Mouse (Mus musculus): ENCODE measurements around the gene Nanos3.

The Nanos3 gene

GRCm38 (mm10) chr8:84183261-84184084 is 1.5 kb downstream of the Nanos3 start:
- DNase-seq (ENCODE audit: inconsistent ontology term): no peak

DNA sequence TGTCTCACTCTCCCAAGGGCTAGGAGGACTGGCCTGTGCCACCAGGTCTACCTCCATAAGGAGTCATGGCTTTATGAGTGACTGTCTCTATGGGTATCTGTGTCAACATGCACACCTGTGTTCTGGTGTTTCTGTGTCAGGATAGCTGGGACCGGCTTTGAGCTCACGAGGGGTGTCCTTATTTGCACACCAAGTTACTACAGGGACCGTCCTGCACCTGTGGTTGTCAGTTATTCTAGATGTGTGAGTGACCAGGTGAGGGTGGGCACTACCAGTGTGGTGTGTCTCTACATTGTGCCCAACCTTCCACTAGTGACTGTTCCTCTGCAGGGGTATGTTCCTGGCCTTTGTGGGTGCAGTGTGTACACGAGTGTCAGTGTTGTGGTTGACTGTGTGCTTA is 2.2 kb downstream of the Nanos3 start:
- DNase-seq (ENCODE audit: inconsistent ontology term): no peak

GRCm38 (mm10) chr8:84180530-84181190 is 4.4 kb downstream of the Nanos3 start:
- peak; percentile 46 for DNase-seq (ENCODE audit: inconsistent ontology term)

DNA sequence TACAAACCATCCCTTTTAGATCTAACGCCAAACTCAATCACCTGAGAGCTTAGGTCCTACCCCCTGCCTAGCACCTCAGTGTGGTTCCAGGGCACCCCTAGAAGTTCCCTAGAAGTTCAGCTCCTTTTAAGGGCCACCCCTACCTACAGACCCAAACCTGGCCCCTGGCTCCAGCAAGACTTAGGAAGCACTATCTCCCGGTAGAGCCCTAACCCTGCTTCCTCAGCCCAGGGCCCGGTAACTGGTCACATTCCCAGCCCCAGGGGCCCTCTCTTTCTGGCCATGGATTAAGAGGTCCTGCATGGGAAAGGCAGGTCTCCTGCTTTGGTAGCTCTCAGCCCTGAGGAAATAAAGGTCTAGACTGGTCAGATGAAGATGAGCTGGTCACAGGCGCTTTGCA is 5.1 kb downstream of the Nanos3 start:
- no peak for DNase-seq (ENCODE audit: inconsistent ontology term)

- DNase-seq (ENCODE audit: inconsistent ontology term): no peak
These were observed 6.4 kb downstream of the Nanos3 start for GRCm38 (mm10) chr8:84178592-84178991.

DNA sequence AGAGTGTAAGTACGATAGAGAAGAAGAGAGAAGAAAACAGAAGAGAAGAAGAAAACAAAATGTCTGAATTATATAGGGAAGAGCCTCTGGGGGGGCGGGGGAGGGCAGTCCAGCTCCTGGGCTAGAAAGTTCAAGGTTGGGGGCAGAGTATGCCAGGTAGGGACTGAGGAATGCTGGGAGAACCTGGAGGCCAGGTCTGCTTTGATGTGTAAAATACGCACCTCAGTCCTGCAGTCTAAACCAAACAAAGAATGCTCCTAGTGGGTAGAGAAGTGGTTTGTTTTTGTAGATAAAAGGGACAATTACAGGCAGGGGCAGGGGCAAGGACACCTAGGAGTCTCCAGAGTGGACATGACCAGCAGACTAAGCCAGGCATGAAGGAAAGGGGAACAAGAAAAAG is 7.6 kb downstream of the Nanos3 start:
- DNase-seq (ENCODE audit: inconsistent ontology term): no peak

DNA sequence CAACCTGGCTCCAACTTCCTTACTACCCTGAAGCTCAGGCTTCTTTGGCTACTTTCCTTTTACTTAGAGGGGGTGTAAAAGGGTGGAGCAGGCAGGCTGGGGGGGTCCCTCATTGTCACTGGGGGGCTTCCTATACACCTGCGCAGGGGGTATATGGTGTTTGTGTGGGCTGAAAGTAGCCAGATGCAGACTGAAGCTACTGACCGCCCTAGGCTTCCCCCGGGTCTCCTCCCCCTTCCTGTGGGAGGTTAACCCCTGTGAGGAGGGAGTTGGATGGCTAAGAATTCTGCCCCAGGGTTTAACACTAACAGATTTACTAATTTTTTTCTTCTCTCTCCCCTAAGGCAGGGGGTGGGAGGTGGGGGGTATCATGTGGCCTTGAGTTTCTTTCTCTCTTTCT is 8.5 kb downstream of the Nanos3 start:
- DNase-seq (ENCODE audit: inconsistent ontology term): no peak

DNA sequence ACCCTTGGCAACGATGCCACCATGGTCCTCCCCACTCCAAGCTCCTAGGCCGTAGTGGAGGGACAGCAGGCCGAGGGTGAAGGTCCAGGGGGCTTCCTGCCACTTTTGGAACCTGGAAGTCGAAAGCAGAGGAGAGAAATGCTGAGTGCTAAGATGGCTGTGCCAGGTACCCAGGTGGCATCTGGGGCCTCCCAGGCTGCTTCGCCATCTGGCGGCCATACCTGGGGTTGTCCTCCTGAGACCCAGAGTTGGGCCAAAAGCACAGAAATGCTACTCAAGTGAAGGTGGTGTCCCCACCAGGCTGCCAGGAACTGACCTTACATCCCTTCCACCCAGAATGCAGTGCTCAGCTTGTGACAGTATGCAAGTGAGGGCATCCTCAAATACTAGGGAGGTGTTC is 11.2 kb downstream of the Nanos3 start:
- no peak for DNase-seq (ENCODE audit: inconsistent ontology term)

GRCm38 (mm10) chr8:84170096-84170495 is 14.9 kb downstream of the Nanos3 start:
- no peak for DNase-seq (ENCODE audit: inconsistent ontology term)

- DNase-seq (ENCODE audit: inconsistent ontology term): no peak
These were observed 17.3 kb downstream of the Nanos3 start for GRCm38 (mm10) chr8:84167696-84168095.

DNA sequence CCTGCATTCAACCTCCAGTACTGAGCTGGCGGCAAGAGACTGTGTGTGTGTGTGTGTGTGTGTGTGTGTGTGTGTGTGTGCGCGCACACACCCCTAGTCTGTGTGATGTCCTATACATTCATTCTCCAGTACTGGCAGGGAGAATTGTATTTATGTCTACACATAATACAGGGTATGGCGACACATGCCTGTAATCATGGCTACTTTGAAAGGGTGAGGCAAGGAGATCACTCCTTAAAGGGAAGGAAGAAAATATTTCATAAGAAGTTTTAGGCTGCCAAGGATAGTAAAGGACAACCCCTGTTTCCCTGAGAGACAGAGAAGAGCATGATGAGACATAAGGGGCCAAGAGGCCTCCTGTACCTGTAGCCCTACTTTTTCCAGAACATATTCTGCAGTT is 27.4 kb downstream of the Nanos3 start:
- no peak for DNase-seq (ENCODE audit: inconsistent ontology term)

DNA sequence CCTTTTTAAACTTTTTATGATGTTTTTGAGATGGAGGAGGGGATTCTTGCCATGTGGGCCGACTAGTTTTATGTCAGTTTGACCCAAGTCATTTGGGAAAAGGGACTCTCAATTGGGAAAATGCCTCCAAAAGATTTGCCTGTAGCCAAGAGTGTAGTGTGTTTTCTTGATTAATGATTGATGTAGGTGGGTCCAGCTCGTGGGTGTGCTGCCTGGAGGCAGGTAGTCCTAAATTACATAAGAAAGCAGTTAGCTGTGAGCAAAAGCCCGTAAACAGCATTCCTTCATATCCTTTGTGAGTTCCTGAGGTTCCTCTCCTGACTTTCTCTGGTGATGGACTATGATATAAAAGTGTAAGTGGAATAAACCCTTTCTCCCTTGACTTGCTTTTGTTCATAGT is 35.8 kb downstream of the Nanos3 start:
- DNase-seq (ENCODE audit: inconsistent ontology term): no peak

DNA sequence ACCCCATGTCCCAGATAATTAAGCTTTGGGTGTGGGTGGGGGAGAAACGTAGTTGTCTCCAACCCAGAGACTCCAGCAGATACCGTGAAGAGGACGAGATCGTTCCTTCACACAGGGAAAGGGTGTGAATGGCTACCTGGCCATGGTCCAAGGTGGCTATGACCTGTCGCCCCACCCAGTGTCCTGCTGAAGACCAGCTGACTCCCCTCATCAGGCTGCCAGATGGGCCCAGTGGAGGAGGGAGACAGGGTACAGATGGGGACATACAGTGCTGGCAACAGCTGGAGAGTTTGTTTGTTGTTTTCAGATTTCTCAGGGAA is 36.5 kb downstream of the Nanos3 start:
- no peak for DNase-seq (ENCODE audit: inconsistent ontology term)

DNA sequence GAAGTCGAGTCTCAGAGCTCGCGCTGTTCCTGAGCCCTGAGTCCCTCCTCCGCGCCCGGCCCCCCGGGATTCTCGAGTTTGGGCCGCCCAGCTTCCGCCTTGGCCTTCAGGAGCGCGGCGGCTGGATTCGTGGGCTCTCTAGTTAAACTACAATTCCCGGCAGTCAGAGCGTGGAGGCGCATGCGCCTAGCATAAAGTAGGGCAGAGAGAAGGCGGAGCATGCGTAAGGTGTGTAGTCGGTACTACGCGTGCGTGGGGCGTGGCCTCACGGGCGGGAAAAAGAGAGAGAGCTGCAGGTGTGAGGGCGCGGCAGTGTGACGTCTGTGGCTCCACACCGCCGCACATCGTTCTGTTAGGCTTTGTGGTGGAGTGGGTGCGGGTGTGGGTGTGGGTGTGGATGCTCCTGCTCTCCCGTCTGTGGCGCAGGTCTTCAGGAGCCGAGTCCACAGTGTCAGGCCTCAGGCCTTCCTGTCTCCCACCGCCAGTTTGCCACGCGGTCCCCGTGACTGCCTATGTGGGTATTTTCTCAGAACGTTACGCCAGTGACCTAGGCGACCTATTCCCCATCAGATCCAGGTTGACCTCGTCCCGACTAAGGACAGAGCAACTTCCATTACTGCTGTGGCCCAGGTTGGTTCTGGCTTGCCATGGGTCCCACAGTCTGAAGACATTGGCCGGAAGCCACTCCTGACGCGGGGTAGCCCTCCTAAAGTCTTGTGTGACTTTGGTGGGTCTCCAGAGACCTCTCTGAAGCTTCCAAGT is 37.1 kb downstream of the Nanos3 start, which contains the start of the genes Cc2d1a and 4930432K21Rik:
Gene Cc2d1a (minus strand): TSS at position 168 of the 762 bp plus-strand sequence.
Gene 4930432K21Rik (plus strand): TSS at position 257 of the 762 bp plus-strand sequence.
- peak; percentile 94 for DNase-seq (ENCODE audit: inconsistent ontology term)

DNA sequence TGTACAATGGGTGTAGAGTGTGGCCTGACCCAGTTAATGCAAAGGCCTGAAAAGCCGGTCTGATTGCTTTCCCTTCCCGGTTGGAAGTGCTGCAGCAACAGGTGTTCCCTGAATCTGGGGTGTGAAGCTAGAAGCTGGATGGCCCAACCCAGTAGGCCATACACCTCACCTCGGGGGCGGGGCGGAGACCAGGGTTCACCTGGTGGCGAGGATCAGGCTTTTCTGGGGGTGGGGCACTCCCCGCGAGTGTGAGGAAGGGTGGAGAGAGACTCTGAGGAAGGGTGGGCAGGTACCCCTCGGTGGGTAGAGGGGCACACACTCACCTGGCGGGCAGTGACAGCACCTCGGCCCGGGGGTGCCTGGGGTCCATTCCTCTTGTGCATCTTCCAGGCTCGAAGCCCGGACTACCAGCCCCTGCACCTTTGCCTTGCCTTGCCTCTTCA is 37.7 kb downstream of the Nanos3 start:
- no peak for DNase-seq (ENCODE audit: inconsistent ontology term)

- no peak for DNase-seq (ENCODE audit: inconsistent ontology term)
These were observed 40.3 kb downstream of the Nanos3 start for GRCm38 (mm10) chr8:84144636-84145245.

DNA sequence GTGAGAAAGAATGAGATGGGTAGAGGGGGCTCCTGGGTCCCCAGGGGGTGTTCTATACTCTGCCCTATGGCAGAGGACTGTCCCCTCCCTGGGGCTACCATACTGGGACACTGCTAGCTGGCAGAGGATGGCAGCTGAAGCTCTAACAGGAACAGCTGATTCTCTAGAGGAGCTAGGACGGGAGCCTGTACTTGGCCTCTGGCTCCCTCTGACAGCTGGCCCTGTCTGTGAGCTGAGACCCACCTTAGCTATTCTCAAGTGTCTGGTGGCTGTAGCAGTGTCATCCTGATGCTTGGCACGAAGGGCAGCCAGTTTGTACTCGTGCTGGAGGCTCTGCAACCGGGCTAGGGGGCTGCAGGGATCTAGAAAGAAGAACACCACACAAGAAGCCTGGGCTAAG is 44.2 kb downstream of the Nanos3 start:
- no peak for DNase-seq (ENCODE audit: inconsistent ontology term)

GRCm38 (mm10) chr8:84137848-84138247 is 47.2 kb downstream of the Nanos3 start:
- DNase-seq (ENCODE audit: inconsistent ontology term): no peak

- DNase-seq (ENCODE audit: inconsistent ontology term): no peak
These were observed 52.8 kb downstream of the Nanos3 start for GRCm38 (mm10) chr8:84132225-84132624.

GRCm38 (mm10) chr8:84130806-84131205 is 54.2 kb downstream of the Nanos3 start:
- peak; percentile 53 for DNase-seq (ENCODE audit: inconsistent ontology term)

GRCm38 (mm10) chr8:84128277-84128676 is 56.7 kb downstream of the Nanos3 start:
- DNase-seq (ENCODE audit: inconsistent ontology term): no peak

Measured in Muller cell, postnatal 12 days (primary cell).